Mouse (Mus musculus): ENCODE data around the gene Pold2. TPM values are rescaled to one million over a fixed set of nuclear protein-coding genes. Genes with fewer than 3 reads are reported as not detected.

Gene Pold2
- total RNA-seq (2023) = 17.2 and 22.8 TPM in 2 replicates

GRCm38 (mm10) chr11:5877921-5878526 is at the start of gene Pold2:
Pold2 (minus strand) TSS chr11:5878292.

GRCm38 (mm10) chr11:5898531-5898930 is 20.4 kb upstream of the Pold2 start, which contains the start of gene Myl7:
Myl7 (minus strand) TSS chr11:5898782.

GRCm38 (mm10) chr11:5861678-5862393 is 16.3 kb downstream of the Pold2 start, which contains the start of gene Aebp1:
Aebp1 (plus strand) TSS chr11:5861947.

GRCm38 (mm10) chr11:5837251-5838246 is 40.5 kb downstream of the Pold2 start, which contains the start of gene Polm:
Polm (minus strand) TSS chr11:5838016.

Other genes with a start within 250 kb of the Pold2 start
- gene Mrps24, start 162.6 kb downstream of the Pold2 start, total RNA-seq (2023) = 26.0 and 28.4 TPM in 2 replicates
- 11.9 and 16.0 TPM in 2 replicates for gene Urgcp, start 115.9 kb downstream of the Pold2 start, total RNA-seq (2023)
- gene Dbnl, start 89.8 kb downstream of the Pold2 start, total RNA-seq (2023) = 162 TPM in 2 replicates
- gene Pgam2, start 74.6 kb downstream of the Pold2 start, total RNA-seq (2023) = not detected in 2 replicates
- 27.7 and 31.5 TPM in 2 replicates for gene Polm, start 40.3 kb downstream of the Pold2 start, total RNA-seq (2023)
- not detected in 2 replicates for gene Aebp1, start 16.3 kb downstream of the Pold2 start, total RNA-seq (2023)
- not detected in 2 replicates for gene Myl7, start 20.5 kb upstream of the Pold2 start, total RNA-seq (2023)
- not detected in 2 replicates for gene Gck, start 71.8 kb upstream of the Pold2 start, total RNA-seq (2023)
- gene Ykt6, start 77.4 kb upstream of the Pold2 start, total RNA-seq (2023) = 83.8 and 99.8 TPM in 2 replicates
- gene Camk2b, start 188.1 kb upstream of the Pold2 start, total RNA-seq (2023) = 1.5 TPM in 2 replicates

All from neutrophil, adult 65 days (primary cell).